Mouse (Mus musculus) CH12.LX (cell line): ENCODE results near the gene Lta. TPM values are rescaled to one million over a fixed set of nuclear protein-coding genes. Genes with fewer than 3 reads are reported as not detected.

Experiments used
- DNase-seq: peaks from one replicate; pipeline ENCODE4 v3.0.0-alpha.2; 2013; ENCODE audit errors: extremely low read depth
- H3K27ac ChIP-seq: 2 replicates; pipeline ENCODE4 v1.5.1; 2012; ENCODE audit warnings: low read depth, mild to moderate bottlenecking, control low read depth, moderate library complexity; ENCODE audit not compliant: insufficient read depth
- H3K27me3 ChIP-seq: replicated peaks from 2 replicates; pipeline ENCODE3; 2012; ENCODE audit warnings: inconsistent platforms
- H3K36me3 ChIP-seq, 2 experiments: replicated peaks in 1 of 2; 2 replicates each; pipeline versions ENCODE3 to v1.6.1; 2012; ENCODE audit warnings: inconsistent platforms in 1 of 2, low read length in 1 of 2, mild to moderate bottlenecking in 1 of 2, mixed read lengths in 1 of 2, moderate library complexity in 1 of 2; ENCODE audit not compliant: control insufficient read depth in 1 of 2, insufficient read depth in 1 of 2
- H3K4me1 ChIP-seq, 2 experiments: 2 replicates each; pipeline ENCODE4 v1.6.1; 2012; ENCODE audit warnings: inconsistent platforms in 1 of 2, moderate library complexity in 1 of 2; ENCODE audit not compliant: insufficient read depth in 2 of 2, control insufficient read depth in 1 of 2
- H3K4me2 ChIP-seq: 2 replicates; pipeline ENCODE4 v1.6.1; 2012; ENCODE audit warnings: low read depth, mild to moderate bottlenecking, control low read depth; ENCODE audit not compliant: poor library complexity, insufficient read depth, severe bottlenecking
- H3K4me3 ChIP-seq, 3 experiments: fragments of 150-350 bp in 1 of 3; sonication (generic) in 1 of 3; replicated peaks in 1 of 3; 2 replicates each; pipeline versions ENCODE3 to v1.5.1; 2011 to 2012; ENCODE audit warnings: low read depth in 2 of 3, low read length in 2 of 3, mild to moderate bottlenecking in 2 of 3, moderate library complexity in 2 of 3, control low read depth in 1 of 3, improper control_type of control experiment in 1 of 3, inconsistent platforms in 1 of 3, mixed read lengths in 1 of 3; ENCODE audit not compliant: poor library complexity in 1 of 3
- H3K79me2 ChIP-seq: replicated peaks from 2 replicates; pipeline ENCODE4 v1.6.1; 2012; ENCODE audit warnings: mild to moderate bottlenecking, moderate library complexity; ENCODE audit not compliant: control insufficient read depth, poor library complexity, insufficient read depth, severe bottlenecking; ENCODE audit errors: extremely low read depth
- H3K9ac ChIP-seq: 2 replicates; pipeline ENCODE4 v1.6.1; 2012; ENCODE audit warnings: low read depth, mild to moderate bottlenecking, control low read depth, moderate library complexity; ENCODE audit not compliant: insufficient read depth
- H3K9me3 ChIP-seq: replicated peaks from 2 replicates; pipeline ENCODE3; 2012; ENCODE audit warnings: low read length, inconsistent platforms, mixed read lengths
- CHD1 ChIP-seq: IDR thresholded peaks from 2 replicates; pipeline ENCODE4 v1.6.1; 2012; ENCODE audit warnings: low read depth, low read length, improper control_type of control experiment, inconsistent platforms
- CTCF ChIP-seq, 2 experiments: IDR thresholded peaks in 1 of 2; conservative IDR thresholded peaks in 1 of 2; 2 replicates each; pipeline ENCODE4 v1.5.1; 2011 to 2012; ENCODE audit warnings: low read depth in 2 of 2, low read length in 2 of 2, improper control_type of control experiment in 1 of 2, inconsistent platforms in 1 of 2, mild to moderate bottlenecking in 1 of 2, moderate library complexity in 1 of 2
- EP300 ChIP-seq: IDR thresholded peaks from 2 replicates; pipeline ENCODE4 v1.6.1; 2011; ENCODE audit warnings: low read length, improper control_type of control experiment
- GABPA ChIP-seq: IDR thresholded peaks from 2 replicates; pipeline ENCODE4 v1.6.1; 2012; ENCODE audit warnings: low read depth, low read length, improper control_type of control experiment, inconsistent platforms; ENCODE audit not compliant: insufficient replicate concordance
- IRF4 ChIP-seq: IDR thresholded peaks from 2 replicates; pipeline ENCODE4 v1.6.1; 2014; ENCODE audit warnings: low read depth, mild to moderate bottlenecking, inconsistent platforms, low read length, improper control_type of control experiment
- JUN ChIP-seq: IDR thresholded peaks from 2 replicates; pipeline ENCODE4 v1.6.1; 2011; ENCODE audit warnings: low read depth, mild to moderate bottlenecking, low read length, improper control_type of control experiment, moderate library complexity; ENCODE audit not compliant: insufficient read depth
- JUND ChIP-seq: conservative IDR thresholded peaks from 2 replicates; pipeline ENCODE4 v1.6.1; 2011; ENCODE audit warnings: low read depth, low read length, improper control_type of control experiment
- MAFK ChIP-seq: IDR thresholded peaks from 2 replicates; pipeline ENCODE4 v1.6.1; 2011; ENCODE audit warnings: low read length, improper control_type of control experiment; ENCODE audit not compliant: insufficient replicate concordance
- MAX ChIP-seq: IDR thresholded peaks from 2 replicates; pipeline ENCODE4 v1.6.1; 2011; ENCODE audit warnings: low read length, improper control_type of control experiment
- MXI1 ChIP-seq: IDR thresholded peaks from 2 replicates; pipeline ENCODE4 v1.6.1; 2011; ENCODE audit warnings: mild to moderate bottlenecking, low read depth, low read length, improper control_type of control experiment
- MYC ChIP-seq: IDR thresholded peaks from 2 replicates; pipeline ENCODE4 v1.6.1; 2011; ENCODE audit warnings: low read depth, mild to moderate bottlenecking, improper control_type of control experiment, low read length
- NRF1 ChIP-seq: IDR thresholded peaks from 2 replicates; pipeline ENCODE4 v1.6.1; 2014; ENCODE audit warnings: low read depth, mild to moderate bottlenecking, inconsistent platforms, low read length, improper control_type of control experiment, moderate library complexity
- RCOR1 ChIP-seq: conservative IDR thresholded peaks from 2 replicates; pipeline ENCODE4 v1.6.1; 2012; ENCODE audit warnings: low read depth, mild to moderate bottlenecking, inconsistent platforms, low read length, improper control_type of control experiment
- SIN3A ChIP-seq: IDR thresholded peaks from 2 replicates; pipeline ENCODE4 v1.6.1; 2012; ENCODE audit warnings: low read length, improper control_type of control experiment, inconsistent platforms
- TCF12 ChIP-seq: IDR thresholded peaks from 2 replicates; pipeline ENCODE4 v1.6.1; 2014; ENCODE audit warnings: low read depth, mild to moderate bottlenecking, inconsistent platforms, low read length, improper control_type of control experiment
- USF1 ChIP-seq: IDR thresholded peaks from 2 replicates; pipeline ENCODE4 v1.6.1; 2014; ENCODE audit warnings: low read depth, mild to moderate bottlenecking, inconsistent platforms, low read length, improper control_type of control experiment
- ZC3H11A ChIP-seq: IDR thresholded peaks from 2 replicates; pipeline ENCODE4 v1.6.1; 2012; ENCODE audit warnings: low read depth, mild to moderate bottlenecking, inconsistent platforms, low read length, improper control_type of control experiment
- ZKSCAN1 ChIP-seq: IDR thresholded peaks from 2 replicates; pipeline ENCODE4 v1.6.1; 2012; ENCODE audit warnings: low read depth, inconsistent platforms, low read length, improper control_type of control experiment, borderline replicate concordance
- ZMIZ1 ChIP-seq: IDR thresholded peaks from 2 replicates; pipeline ENCODE4 v1.6.1; 2012; ENCODE audit warnings: low read depth, mild to moderate bottlenecking, inconsistent platforms, low read length, improper control_type of control experiment
- ZNF384 ChIP-seq: IDR thresholded peaks from 2 replicates; pipeline ENCODE4 v1.6.1; 2012; ENCODE audit warnings: low read depth, low read length, improper control_type of control experiment, inconsistent platforms
- dilution Hi-C: fragments of 300-500 bp; cut with MboI; formaldehyde crosslinking; loops from 2 replicates; pipeline ENCODE4 v1.14.3; 2020; ENCODE audit warnings: low sequenced_read_pairs; ENCODE audit not compliant: extremely low pct_unique_long_range_greater_than_20kb, extremely low pct_ligation_motif_present
- in situ Hi-C: fragments of 300-500 bp; cut with MboI; formaldehyde crosslinking; loops from 3 replicates; pipeline ENCODE4 v1.14.3; 2019; ENCODE audit warnings: low sequenced_read_pairs, low pct_ligation_motif_present, low pct_unique_long_range_greater_than_20kb, mixed read lengths
- polyA plus RNA-seq: library from polyadenylated mRNA; unstranded; fragments of >175 nt; gene quantifications from 2 replicates; pipeline ENCODE4 v1.2.1, GENCODE M21; 2012; ENCODE audit warnings: low read depth; ENCODE audit not compliant: insufficient read length
- total RNA-seq, 2 experiments: library from RNA; depleted of rRNA; stranded (reverse); fragments of 300-350 nt in 1 of 2; fragments of >200 nt in 1 of 2; gene quantifications; 2 replicates each; pipeline ENCODE4 v1.2.3; 2012 to 2014

Gene Lta
- total and polyA plus RNA-seq, 3 experiments, result 13.4 to 53.0 (median 19.6) TPM

DNA sequence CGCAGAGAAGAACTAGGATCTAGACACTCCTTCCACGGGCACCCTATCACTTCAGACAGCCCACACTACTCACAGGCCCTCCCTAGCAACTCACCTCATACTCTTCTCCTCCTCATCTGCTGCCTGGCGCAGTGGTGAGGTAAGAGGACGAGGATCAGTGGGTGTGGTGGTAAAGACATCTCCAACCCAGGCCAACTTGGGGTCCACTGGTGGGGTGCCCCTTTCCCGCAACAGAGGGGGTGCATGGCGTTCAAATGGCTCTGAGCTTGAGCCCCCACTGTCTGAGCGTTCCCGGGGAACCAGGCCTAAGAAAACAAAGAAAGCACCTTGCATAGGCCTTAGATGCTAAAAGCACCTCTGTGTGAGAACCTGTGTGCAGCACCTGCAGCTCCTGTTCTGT lies 47.9 kb downstream of the Lta start (continued):
- no peak for TF ChIP-seq SIN3A
- no peak for TF ChIP-seq CHD1
- no peak for TF ChIP-seq IRF4

GRCm38 (mm10) chr17:35156461-35157200 lies 48.5 kb downstream of the Lta start:
- Histone ChIP-seq H3K27ac (no peak overlapping the region), H3K9ac (no peak overlapping the region), H3K79me2 (peaks cover 37% of the 10 kb centered on the region), H3K27me3 (no peaks in the 10 kb centered on the region), H3K36me3 (peaks cover 97 to 99% of the 10 kb centered on the region in 2 experiments), H3K4me2 (no peak overlapping the region), H3K4me1 (peaks cover 0 to 12% of the 10 kb centered on the region in 2 experiments; a peak in 2 of 4 replicates), H3K4me3 (no peak overlapping the region), H3K9me3 (no peaks in the 10 kb centered on the region)
- in situ Hi-C loops (no loop called here), dilution Hi-C loops (no loop called here)
- no peak for DNase-seq
- TF ChIP-seq ZNF384 (no peak), MAX (no peak), TCF12 (no peak), IRF4 (no peak), ZC3H11A (no peak), MAFK (no peak), GABPA (no peak), USF1 (no peak), SIN3A (no peak), ZKSCAN1 (no peak), JUND (no peak), EP300 (no peak), JUN (no peak), MYC (no peak), NRF1 (no peak), ZMIZ1 (no peak), CTCF (conservative IDR thresholded peaks at IDR 0.05 in 1 of 2, IDR thresholded peaks at IDR 0.05 in 1 of 2; ENCODE audit: low read depth in 2 of 2, low read length in 2 of 2) (no peak), MXI1 (no peak), RCOR1 (no peak)
